Mouse (Mus musculus) adrenal gland, adult 18-20 months (tissue): ENCODE measurements around the gene Prox1. TPM values are rescaled to one million over a fixed set of nuclear protein-coding genes. Genes with fewer than 3 reads are reported as not detected.

ENCODE experiments used
- DNase-seq, 2 experiments: peaks; one replicate each; pipeline ENCODE4 v3.0.0; 2021 to 2022; ENCODE audit warnings: low spot score in 2 of 2
- total RNA-seq, 2 experiments: library from RNA; stranded (reverse); gene quantifications; 1 replicate in 1 of 2; 2 replicates in 1 of 2; pipeline ENCODE4 v1.2.3; 2021

The Prox1 gene
- total RNA-seq, 2 experiments from 2014 or later: 16.2 to 28.2 TPM

DNA sequence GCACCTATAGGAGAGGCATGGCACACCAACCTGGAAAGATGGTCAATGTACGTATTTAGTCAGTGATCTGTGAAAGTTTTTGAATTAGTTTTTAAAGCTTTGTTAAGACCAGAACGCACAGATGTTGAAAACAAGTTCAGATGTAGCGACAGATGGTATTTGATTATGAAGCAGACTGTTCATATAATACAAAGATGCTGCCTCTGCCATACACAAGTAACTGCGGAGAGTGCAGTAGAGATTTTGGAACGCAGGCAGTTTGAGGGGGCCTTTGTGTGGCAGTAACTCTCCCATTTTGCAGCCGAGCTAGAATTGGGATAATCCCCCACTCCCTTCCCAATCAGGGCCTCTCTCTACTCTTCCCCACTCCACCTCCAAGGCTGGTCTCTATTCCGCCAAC is 78.4 kb downstream of the Prox1 start:
- no peak for DNase-seq

GRCm38 (mm10) chr1:190088929-190089328 is 81.6 kb downstream of the Prox1 start:
- DNase-seq: no peak

DNA sequence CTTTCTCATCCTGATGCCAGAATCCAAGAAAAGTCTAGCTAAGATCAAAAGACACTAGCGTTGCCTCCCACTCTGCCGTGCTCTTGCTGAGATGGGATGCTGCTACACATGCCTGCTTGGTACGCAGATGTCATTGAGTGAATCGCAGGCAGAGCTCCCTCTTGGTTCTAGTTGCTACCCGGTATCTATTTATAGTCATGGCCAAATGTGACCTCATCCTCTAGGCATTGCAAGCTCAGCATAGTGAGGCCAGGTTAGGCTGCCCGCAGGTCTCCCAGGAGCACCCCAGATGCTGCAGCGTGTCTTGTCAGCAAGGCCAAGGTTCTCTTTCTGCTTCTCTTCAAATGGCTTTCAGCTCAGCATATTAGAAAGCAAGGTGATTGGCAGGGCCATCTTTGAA is 84.8 kb downstream of the Prox1 start:
- peak in 1 of 2 experiments; percentile 13 for DNase-seq

DNA sequence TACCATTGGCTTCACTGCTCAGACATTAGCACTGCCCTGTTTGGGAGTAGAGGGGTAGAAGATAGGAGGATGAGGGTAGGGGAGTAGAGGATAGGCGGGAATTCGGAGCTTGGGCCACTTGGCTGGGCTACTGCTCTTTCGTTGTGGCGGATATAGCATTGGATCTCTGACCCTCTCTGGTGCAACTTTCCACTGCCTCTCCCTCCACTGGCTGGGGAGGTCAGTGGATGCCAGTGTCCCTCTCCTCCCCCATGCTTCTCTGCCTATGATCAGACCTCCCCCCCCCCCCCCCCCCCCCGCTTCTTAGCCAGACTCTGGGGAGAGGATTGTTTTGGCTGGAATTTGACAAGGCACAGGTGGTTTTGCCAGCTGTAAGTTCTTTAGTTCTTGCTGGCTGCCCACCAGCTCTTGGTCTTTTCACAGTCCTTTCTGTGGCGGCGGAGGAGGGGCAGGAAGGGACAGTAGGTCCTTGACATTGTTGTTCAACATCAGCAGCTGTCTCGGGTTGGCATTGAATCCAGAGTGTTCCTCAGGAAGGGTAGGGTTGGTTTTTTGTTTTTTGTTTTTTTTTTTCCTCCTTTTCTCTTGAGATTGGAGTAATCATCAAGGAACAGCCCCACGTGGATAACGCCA is 90.8 kb downstream of the Prox1 start:
- DNase-seq: no peak

- DNase-seq: no peak
Measured at GRCm38 (mm10) chr1:190076601-190077000, 93.9 kb downstream of the Prox1 start.

Other genes with a start within 250 kb of the Prox1 start
- 10 to 100 TPM; 64.6 to 80.0 TPM for gene Smyd2, start 248.4 kb downstream of the Prox1 start, total RNA-seq